In the genomic region with DNA sequence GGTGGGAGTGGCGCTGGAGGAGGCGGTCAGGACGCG, we compare ENCODE assay signal across 8 mouse cellular contexts. TPM values are rescaled to one million over a fixed set of nuclear protein-coding genes. Genes with fewer than 3 reads are reported as not detected.
DNase-seq lines count a peak whose midpoint lies in the region; ATAC-seq and TF ChIP-seq lines count a peak whose summit lies in the region.

Gene Adora2a (plus strand): TSS at position 6 of the 36 bp plus-strand sequence.

- DNase-seq in heart, embryonic 10.5 days (ENCODE audit: low spot score): no peak
- no peak for DNase-seq in heart, adult 11 months
- no peak for DNase-seq in CH12.LX (ENCODE audit: extremely low read depth)
- no peak for DNase-seq in right cerebral cortex, adult 2 months (ENCODE audit: low spot score in 2 of 2)
- no peak for DNase-seq in adrenal gland, postnatal 36 days
- no peak for DNase-seq in cerebellum, adult 8-10 months

- H3K4me3 ChIP-seq in heart, embryonic 10.5 days: peak within 1 kb of the TSS; percentile 70
- H3K4me3 ChIP-seq in CH12.LX (replicated peaks in 1 of 3; ENCODE audit: low read depth in 2 of 3, low read length in 2 of 3, poor library complexity in 1 of 3): peak within 1 kb of the TSS; percentile 66 to 83 (median 67)
- peak within 1 kb of the TSS; percentile 74 for H3K4me3 ChIP-seq in heart, embryonic 16.5 days (ENCODE audit: low read length)
- H3K4me3 ChIP-seq in liver, embryonic 12.5 days: peak within 1 kb of the TSS; percentile 60

- TF ChIP-seq EP300 in CH12.LX (IDR thresholded peaks at IDR 0.05; ENCODE audit: low read length): no peak

- H3K4me2 ChIP-seq in CH12.LX (ENCODE audit: insufficient read depth, low read depth, poor library complexity, severe bottlenecking): peak within 1 kb of the TSS; percentile 70
- peak within 1 kb of the TSS; percentile 88 for H3K4me2 ChIP-seq in heart, embryonic 16.5 days (ENCODE audit: low read depth, low read length)
- peak within 1 kb of the TSS; percentile 75 for H3K4me2 ChIP-seq in liver, embryonic 12.5 days

- TF ChIP-seq RAD21 in CH12.LX (IDR thresholded peaks at IDR 0.05; ENCODE audit: low read depth, low read length): no peak

- H3K9me3 ChIP-seq in heart, embryonic 10.5 days: no peaks in the 10 kb centered on the region
- no peaks in the 10 kb centered on the region for H3K9me3 ChIP-seq in CH12.LX (replicated peaks; ENCODE audit: low read length)
- no peaks in the 10 kb centered on the region for H3K9me3 ChIP-seq in heart, embryonic 16.5 days (replicated peaks; ENCODE audit: control insufficient read depth, low read length)
- H3K9me3 ChIP-seq in liver, embryonic 12.5 days (replicated peaks): no peaks in the 10 kb centered on the region

- WGBS in heart, embryonic 10.5 days: 0% methylated on average over 4 of the region's 4 CpGs
- WGBS in heart, embryonic 16.5 days: 0% methylated on average over 4 of the region's 4 CpGs
- 0% methylated on average over 2 of the region's 4 CpGs for WGBS in liver, embryonic 12.5 days (ENCODE audit: insufficient replicate concordance)

- no peak for ATAC-seq in heart, embryonic 16.5 days (replicated peaks; ENCODE audit: extremely low read depth, insufficient read depth, low FRiP score)
- no peak for ATAC-seq in liver, embryonic 12.5 days

- peaks cover 54% of the 10 kb centered on the region for H3K27me3 ChIP-seq in heart, embryonic 10.5 days (ENCODE audit: insufficient read depth, poor library complexity, severe bottlenecking)
- no peaks in the 10 kb centered on the region for H3K27me3 ChIP-seq in CH12.LX (replicated peaks)
- H3K27me3 ChIP-seq in heart, embryonic 16.5 days (ENCODE audit: control insufficient read depth, insufficient read depth, low read length): peaks cover 4% of the 10 kb centered on the region; the same call in 1 of the 2 replicates
- H3K27me3 ChIP-seq in liver, embryonic 12.5 days (replicated peaks): peaks cover 40% of the 10 kb centered on the region

- H3K27ac ChIP-seq in heart, embryonic 10.5 days: peak within 1 kb of the TSS; percentile 83
- peak within 1 kb of the TSS; percentile 27; the same call in 1 of the 2 replicates for H3K27ac ChIP-seq in CH12.LX (ENCODE audit: insufficient read depth, low read depth)
- peak within 1 kb of the TSS; percentile 71 for H3K27ac ChIP-seq in heart, embryonic 16.5 days (ENCODE audit: low read length)
- 0 out of 2 replicates have a peak within 1 kb of the TSS, but pooled peaks have one; percentile 20 for H3K27ac ChIP-seq in liver, embryonic 12.5 days

- H3K36me3 ChIP-seq in heart, embryonic 10.5 days: peaks cover 4% of the 10 kb centered on the region; the same call in 1 of the 2 replicates
- H3K36me3 ChIP-seq in CH12.LX (replicated peaks in 1 of 2; ENCODE audit: control insufficient read depth in 1 of 2, insufficient read depth in 1 of 2, low read length in 1 of 2): peaks cover 6 to 21% of the 10 kb centered on the region in 2 experiments
- peaks cover 3% of the 10 kb centered on the region; the same call in 1 of the 2 replicates for H3K36me3 ChIP-seq in heart, embryonic 16.5 days (ENCODE audit: control insufficient read depth, insufficient read depth)
- H3K36me3 ChIP-seq in liver, embryonic 12.5 days: no peaks in the 10 kb centered on the region

- no peak for TF ChIP-seq CTCF in CH12.LX (conservative IDR thresholded peaks at IDR 0.05 in 1 of 2, IDR thresholded peaks at IDR 0.05 in 1 of 2; ENCODE audit: low read depth in 2 of 2, low read length in 2 of 2)

- dilution Hi-C loops in CH12.LX (cut with MboI; ENCODE audit: extremely low pct_ligation_motif_present, extremely low pct_unique_long_range_greater_than_20kb, low sequenced_read_pairs): no loop called here

- peaks cover 9% of the 10 kb centered on the region for H3K79me2 ChIP-seq in CH12.LX (replicated peaks; ENCODE audit: control insufficient read depth, extremely low read depth, insufficient read depth, poor library complexity, severe bottlenecking)

- peak within 1 kb of the TSS; percentile 70 for H3K9ac ChIP-seq in CH12.LX (ENCODE audit: insufficient read depth, low read depth)
- H3K9ac ChIP-seq in heart, embryonic 16.5 days (ENCODE audit: low read length): peak within 1 kb of the TSS; percentile 86
- H3K9ac ChIP-seq in liver, embryonic 12.5 days: peak within 1 kb of the TSS; percentile 58

- in situ Hi-C loops in CH12.LX (cut with MboI; ENCODE audit: low pct_ligation_motif_present, low pct_unique_long_range_greater_than_20kb, low sequenced_read_pairs): loop anchor here (5.0 kb wide), 1 partner anchor 171 kb away; no protein-coding TSS in a partner anchor

- peaks cover 44% of the 10 kb centered on the region for H3K4me1 ChIP-seq in heart, embryonic 10.5 days
- H3K4me1 ChIP-seq in CH12.LX (ENCODE audit: control insufficient read depth in 1 of 2, insufficient read depth in 2 of 2): peaks cover 32 to 88% of the 10 kb centered on the region in 2 experiments
- H3K4me1 ChIP-seq in heart, embryonic 16.5 days (ENCODE audit: control insufficient read depth, insufficient read depth, low read length): peaks cover 25% of the 10 kb centered on the region
- H3K4me1 ChIP-seq in liver, embryonic 12.5 days: peaks cover 51% of the 10 kb centered on the region

- TF ChIP-seq POLR2A in CH12.LX (IDR thresholded peaks at IDR 0.05; ENCODE audit: low read depth, low read length): no peak

TF ChIP-seq in CH12.LX, 34 proteins besides CTCF, POLR2A, EP300 and RAD21:
- no peak for TF ChIP-seq NRF1 (IDR thresholded peaks at IDR 0.05; ENCODE audit: low read depth, low read length)
- no peak for TF ChIP-seq POLR2AphosphoS2 (IDR thresholded peaks at IDR 0.05; ENCODE audit: low read depth, low read length)
- no peak for TF ChIP-seq CHD1 (IDR thresholded peaks at IDR 0.05; ENCODE audit: low read depth, low read length)
- no peak for TF ChIP-seq MEF2A (IDR thresholded peaks at IDR 0.05; ENCODE audit: borderline replicate concordance, low read depth, low read length)
- TF ChIP-seq NELFE (IDR thresholded peaks at IDR 0.05; ENCODE audit: low read depth, low read length): no peak
- no peak for TF ChIP-seq SIN3A (IDR thresholded peaks at IDR 0.05; ENCODE audit: low read length)
- TF ChIP-seq ZNF384 (IDR thresholded peaks at IDR 0.05; ENCODE audit: low read depth, low read length): no peak
- TF ChIP-seq IRF4 (IDR thresholded peaks at IDR 0.05; ENCODE audit: low read depth, low read length): no peak
- no peak for TF ChIP-seq PAX5 (IDR thresholded peaks at IDR 0.05; ENCODE audit: low read length)
- no peak for TF ChIP-seq BHLHE40 (IDR thresholded peaks at IDR 0.05; ENCODE audit: low read depth, low read length)
- TF ChIP-seq SMC3 (IDR thresholded peaks at IDR 0.05; ENCODE audit: low read depth, low read length): no peak
- no peak for TF ChIP-seq HCFC1 (IDR thresholded peaks at IDR 0.05; ENCODE audit: low read depth, low read length)
- no peak for TF ChIP-seq ETS1 (conservative IDR thresholded peaks at IDR 0.05; ENCODE audit: low read depth, low read length)
- TF ChIP-seq ELF1 (IDR thresholded peaks at IDR 0.05; ENCODE audit: low read depth, low read length): no peak
- TF ChIP-seq ZC3H11A (IDR thresholded peaks at IDR 0.05; ENCODE audit: low read depth, low read length): no peak
- TF ChIP-seq TCF12 (IDR thresholded peaks at IDR 0.05; ENCODE audit: low read depth, low read length): no peak

RNA-seq across cellular contexts. Expression of gene Adora2a, which starts in this region (rescaled TPM):
- polyA plus RNA-seq in heart, embryonic 10.5 days (2016; fragmentation: Nextera tagmentation; extraction: Ambion mirVana): 3.5 and 3.6 TPM in 2 replicates
- total RNA-seq in CH12.LX (2012; rRNA removed) (7.1 and 14.4 TPM in 2 replicates), CH12.LX (2014; rRNA removed) (2.5 and 3.2 TPM in 2 replicates)
- 6.4 and 7.6 TPM in 2 replicates for polyA plus RNA-seq in CH12.LX (2012; ENCODE audit: insufficient read length, low read depth)
- polyA plus RNA-seq in heart, embryonic 16.5 days (2015; fragmentation: Nextera tagmentation; extraction: Ambion mirVana): 8.0 and 8.7 TPM in 2 replicates
- polyA plus RNA-seq in liver, embryonic 12.5 days (2016; fragmentation: Nextera tagmentation; extraction: Ambion mirVana): 2.3 and 3.1 TPM in 2 replicates
- total RNA-seq in adrenal gland, postnatal 36 days (2021): 1 to 10 TPM; 2.9 to 3.9 TPM

Comparison
In these comparisons a context has a peak if more than half of its experiments do, and no peak if none do; other contexts are left out.
1. H3K27ac ChIP-seq: peak in every context shown above with its lines; median percentile 83 in heart, embryonic 10.5 days; 71 in heart, embryonic 16.5 days; 27 in CH12.LX; 20 in liver, embryonic 12.5 days.